ENCODE assay signal across 12 mouse cellular contexts in the genomic region with DNA sequence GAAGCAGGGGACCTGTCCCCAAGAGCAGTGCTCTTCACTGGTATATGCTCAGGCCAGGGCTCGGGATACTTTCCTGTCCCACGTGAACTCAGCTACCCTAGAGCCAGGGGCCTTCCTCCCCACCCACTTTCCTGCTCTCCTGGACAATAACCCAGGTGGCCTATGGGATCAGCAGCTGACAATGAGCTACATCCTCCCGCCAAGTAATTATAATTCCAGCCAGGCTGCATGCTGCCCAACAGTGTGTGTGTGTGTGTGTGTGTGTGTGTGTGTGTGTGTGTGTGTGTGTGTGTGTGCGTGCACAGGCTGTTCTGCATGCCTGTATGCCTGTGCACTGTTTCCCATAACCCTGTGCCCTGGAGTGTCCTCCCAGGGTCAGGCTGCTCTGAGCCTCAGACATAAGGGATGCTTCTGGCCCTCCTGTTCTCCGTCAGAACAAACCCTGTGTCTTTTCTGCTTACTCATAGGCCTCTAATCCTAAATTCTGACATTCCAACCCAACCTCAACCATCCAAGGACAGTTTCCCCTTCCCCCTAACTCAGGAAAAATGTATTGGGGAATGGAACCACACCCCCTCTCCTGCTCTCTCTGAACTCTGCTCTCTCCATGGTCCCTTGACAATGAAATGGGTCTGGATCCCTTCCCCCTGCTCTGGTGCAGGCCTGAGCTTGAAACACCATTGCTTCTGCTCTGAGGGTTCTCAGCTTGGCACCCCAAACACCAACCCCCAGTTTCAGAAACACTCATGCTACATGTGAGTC. TPM values are rescaled to one million over a fixed set of nuclear protein-coding genes. Genes with fewer than 3 reads are reported as not detected.
DNase-seq lines count a peak whose midpoint lies in the region; ATAC-seq lines count a peak whose summit lies in the region.
"Had no signal": no experiment of that assay in that cellular context is flagged by ENCODE, and none has a peak within 500 bp of the region (broad histone marks: within the 10 kb centered on the region; RNA-seq: fewer than 3 reads in every experiment).

No protein-coding gene starts in this region.

- no peak for DNase-seq in forebrain, embryonic 10.5 days (ENCODE audit: extremely low spot score, low spot score)
- DNase-seq in forebrain, embryonic 11.5 days (ENCODE audit: low spot score), result no peak
- no peak for DNase-seq in lung, postnatal 36 days
- no peak for DNase-seq in cerebellum, postnatal 25 days
- DNase-seq: adrenal gland, postnatal 10 days; forebrain, postnatal 0 days had no signal

- no peaks in the 10 kb centered on the region for H3K9me3 ChIP-seq in forebrain, embryonic 10.5 days
- H3K9me3 ChIP-seq in forebrain, embryonic 11.5 days (ENCODE audit: control insufficient read depth, low read length), result no peaks in the 10 kb centered on the region
- H3K9me3 ChIP-seq in lung, embryonic 16.5 days (ENCODE audit: control insufficient read depth, low read length), result no peaks in the 10 kb centered on the region
- H3K9me3 ChIP-seq in heart, embryonic 11.5 days (replicated peaks; ENCODE audit: control insufficient read depth, low read length), result no peaks in the 10 kb centered on the region
- H3K9me3 ChIP-seq in limb, embryonic 15.5 days, result no peaks in the 10 kb centered on the region
- H3K9me3 ChIP-seq: midbrain, embryonic 13.5 days had no signal

- no peak for ATAC-seq in forebrain, embryonic 11.5 days (replicated peaks; ENCODE audit: low FRiP score)
- no peak for ATAC-seq in lung, embryonic 16.5 days (ENCODE audit: low read depth)
- ATAC-seq in heart, embryonic 11.5 days (replicated peaks; ENCODE audit: insufficient number of reproducible peaks, low FRiP score, low TSS enrichment), result no peak
- no peak for ATAC-seq in limb, embryonic 15.5 days (ENCODE audit: insufficient number of reproducible peaks, low FRiP score, low TSS enrichment, low read depth)
- no peak for ATAC-seq in inflammation-experienced regulatory T-cells, adult 6 months
- ATAC-seq: forebrain, postnatal 0 days; midbrain, embryonic 13.5 days had no signal

- H3K4me2 ChIP-seq in forebrain, embryonic 11.5 days (ENCODE audit: low read depth, low read length, severe bottlenecking), result no peak overlapping the region
- no peak overlapping the region for H3K4me2 ChIP-seq in lung, embryonic 16.5 days (ENCODE audit: low read depth, low read length)
- H3K4me2 ChIP-seq in heart, embryonic 11.5 days, result no peak overlapping the region
- no peak overlapping the region for H3K4me2 ChIP-seq in limb, embryonic 15.5 days
- H3K4me2 ChIP-seq: midbrain, embryonic 13.5 days had no signal

- H3K4me1 ChIP-seq in forebrain, embryonic 10.5 days, result peaks cover 67% of the 10 kb centered on the region
- peaks cover 8% of the 10 kb centered on the region; the same call in 1 of the 2 replicates for H3K4me1 ChIP-seq in forebrain, embryonic 11.5 days (replicated peaks; ENCODE audit: control insufficient read depth, insufficient read depth, low read length)
- peaks cover 43% of the 10 kb centered on the region for H3K4me1 ChIP-seq in lung, embryonic 16.5 days (replicated peaks; ENCODE audit: control insufficient read depth, insufficient read depth, low read length)
- peaks cover 33% of the 10 kb centered on the region for H3K4me1 ChIP-seq in heart, embryonic 11.5 days (ENCODE audit: control insufficient read depth, insufficient read depth, low read length)
- H3K4me1 ChIP-seq in limb, embryonic 15.5 days, result peaks cover 53% of the 10 kb centered on the region

- H3K36me3 ChIP-seq in forebrain, embryonic 10.5 days (replicated peaks), result no peaks in the 10 kb centered on the region
- no peaks in the 10 kb centered on the region for H3K36me3 ChIP-seq in forebrain, embryonic 11.5 days (ENCODE audit: control insufficient read depth, insufficient read depth, low read length)
- no peaks in the 10 kb centered on the region for H3K36me3 ChIP-seq in lung, embryonic 16.5 days (ENCODE audit: control insufficient read depth, insufficient read depth, low read length)
- H3K36me3 ChIP-seq in heart, embryonic 11.5 days (ENCODE audit: control insufficient read depth, insufficient read depth, low read length), result no peaks in the 10 kb centered on the region
- H3K36me3 ChIP-seq in limb, embryonic 15.5 days, result no peaks in the 10 kb centered on the region
- H3K36me3 ChIP-seq: midbrain, embryonic 13.5 days had no signal

- no peak overlapping the region for H3K4me3 ChIP-seq in forebrain, embryonic 10.5 days
- H3K4me3 ChIP-seq in forebrain, embryonic 11.5 days (ENCODE audit: low read depth, low read length), result no peak overlapping the region
- H3K4me3 ChIP-seq in lung, embryonic 16.5 days (ENCODE audit: low read length), result no peak overlapping the region
- H3K4me3 ChIP-seq in heart, embryonic 11.5 days (ENCODE audit: low read depth, low read length), result no peak overlapping the region
- no peak overlapping the region for H3K4me3 ChIP-seq in limb, embryonic 15.5 days
- H3K4me3 ChIP-seq: midbrain, embryonic 13.5 days had no signal

- peaks cover 8% of the 10 kb centered on the region for H3K27me3 ChIP-seq in forebrain, embryonic 10.5 days (ENCODE audit: poor library complexity, severe bottlenecking)
- peaks cover under 1% of the 10 kb centered on the region; the same call in 1 of the 2 replicates for H3K27me3 ChIP-seq in forebrain, embryonic 11.5 days (ENCODE audit: control insufficient read depth, insufficient read depth, low read length)
- H3K27me3 ChIP-seq in lung, embryonic 16.5 days (ENCODE audit: control insufficient read depth, insufficient read depth, low read depth, low read length), result no peaks in the 10 kb centered on the region
- no peaks in the 10 kb centered on the region; the same call in 1 of the 2 replicates for H3K27me3 ChIP-seq in heart, embryonic 11.5 days (ENCODE audit: control insufficient read depth, insufficient read depth, low read length)
- H3K27me3 ChIP-seq in limb, embryonic 15.5 days, result no peaks in the 10 kb centered on the region
- H3K27me3 ChIP-seq: midbrain, embryonic 13.5 days had no signal

- H3K9ac ChIP-seq in forebrain, embryonic 11.5 days (ENCODE audit: low read length), result no peak overlapping the region
- no peak overlapping the region for H3K9ac ChIP-seq in lung, embryonic 16.5 days (ENCODE audit: low read length)
- H3K9ac ChIP-seq in heart, embryonic 11.5 days (ENCODE audit: low read depth, low read length), result no peak overlapping the region
- H3K9ac ChIP-seq in limb, embryonic 15.5 days, result no peak overlapping the region
- H3K9ac ChIP-seq: forebrain, postnatal 0 days; midbrain, embryonic 13.5 days had no signal

- 63% methylated on average over 5 of the region's 5 CpGs for WGBS in forebrain, embryonic 10.5 days
- 59% methylated on average over 5 of the region's 5 CpGs for WGBS in forebrain, embryonic 11.5 days
- 65% methylated on average over 5 of the region's 5 CpGs for WGBS in lung, embryonic 16.5 days
- WGBS in heart, embryonic 11.5 days (ENCODE audit: insufficient replicate concordance), result 62% methylated on average over 5 of the region's 5 CpGs
- 47% methylated on average over 5 of the region's 5 CpGs for WGBS in limb, embryonic 15.5 days

- peak overlapping the region; percentile 59 for H3K27ac ChIP-seq in forebrain, embryonic 10.5 days
- H3K27ac ChIP-seq in forebrain, embryonic 11.5 days (ENCODE audit: low read depth, low read length), result no peak overlapping the region
- peak overlapping the region; percentile 96 for H3K27ac ChIP-seq in lung, embryonic 16.5 days (ENCODE audit: low read length)
- H3K27ac ChIP-seq in heart, embryonic 11.5 days (ENCODE audit: low read depth, low read length), result 0 out of 2 replicates have a peak overlapping the region, but pooled peaks have one; percentile 18
- 0 out of 2 replicates have a peak overlapping the region, but pooled peaks have one; percentile 17 for H3K27ac ChIP-seq in limb, embryonic 15.5 days
- H3K27ac ChIP-seq: midbrain, embryonic 13.5 days had no signal

RNA-seq across cellular contexts. Expression of gene Vsir, which starts 6.8 kb away (rescaled TPM):
- polyA plus RNA-seq in forebrain, embryonic 10.5 days (2016; fragmentation: Nextera tagmentation; extraction: Ambion mirVana), result 1.2 and 1.4 TPM in 2 replicates
- 0.96 and 1.2 TPM in 2 replicates for polyA plus RNA-seq in forebrain, embryonic 11.5 days (2014; fragmentation: Nextera tagmentation; extraction: Ambion mirVana)
- 5.8 and 8.9 TPM in 2 replicates for polyA plus RNA-seq in lung, embryonic 16.5 days (2015; fragmentation: Nextera tagmentation; extraction: Ambion mirVana)
- 1.2 and 1.9 TPM in 2 replicates for polyA plus RNA-seq in heart, embryonic 11.5 days (2014; fragmentation: Nextera tagmentation; extraction: Ambion mirVana)
- 3.4 and 6.7 TPM in 2 replicates for polyA plus RNA-seq in limb, embryonic 15.5 days (2015; fragmentation: Nextera tagmentation; extraction: Ambion mirVana)
- polyA plus RNA-seq in inflammation-experienced regulatory T-cells, adult 6 months (2017; shearing (Covaris generic)), result 100 to 1,000 TPM; 181 to 200 (median 196) TPM

RNA-seq across cellular contexts. Expression of gene Gm17455, which starts 46.1 kb away (rescaled TPM):
- 0.93 and 1.9 TPM in 2 replicates for polyA plus RNA-seq in forebrain, embryonic 10.5 days (2016; fragmentation: Nextera tagmentation; extraction: Ambion mirVana)
- 1.7 and 4.2 TPM in 2 replicates for polyA plus RNA-seq in forebrain, embryonic 11.5 days (2014; fragmentation: Nextera tagmentation; extraction: Ambion mirVana)
- 2.5 and 3.1 TPM in 2 replicates for polyA plus RNA-seq in lung, embryonic 16.5 days (2015; fragmentation: Nextera tagmentation; extraction: Ambion mirVana)
- polyA plus RNA-seq in heart, embryonic 11.5 days (2014; fragmentation: Nextera tagmentation; extraction: Ambion mirVana), result 0.66 and 1.6 TPM in 2 replicates
- polyA plus RNA-seq in limb, embryonic 15.5 days (2015; fragmentation: Nextera tagmentation; extraction: Ambion mirVana), result 1.2 and 4.0 TPM in 2 replicates
- 1 to 10 TPM in 2 of 3 experiments, under 1 TPM in 1; 0.79 to 3.3 (median 1.5) TPM for polyA plus RNA-seq in inflammation-experienced regulatory T-cells, adult 6 months (2017; shearing (Covaris generic))
- polyA plus RNA-seq: heart, embryonic 14.5 days had no signal

Comparison
In these comparisons a context has a peak if more than half of its experiments do, and no peak if none do; other contexts are left out.
1. RNA of gene Vsir, which starts 6.8 kb away (polyA plus RNA-seq): 181 to 200 TPM in inflammation-experienced regulatory T-cells, adult 6 months; 5.8 to 8.9 TPM in lung, embryonic 16.5 days, 3.4 to 6.7 TPM in limb, embryonic 15.5 days, 1.2 to 1.9 TPM in heart, embryonic 11.5 days, 1.2 to 1.4 TPM in forebrain, embryonic 10.5 days and 0.96 to 1.2 TPM in forebrain, embryonic 11.5 days; every median in the first group is over 10 times any median in the second.